Mouse (Mus musculus) gonadal fat pad, adult 2 months (tissue): ENCODE data around the gene Scpep1. TPM values are rescaled to one million over a fixed set of nuclear protein-coding genes. Genes with fewer than 3 reads are reported as not detected.
"Not testable (repeated sequence)": the region's sequence is repeated elsewhere in the genome, so short reads cannot be mapped to it uniquely, and the experiment has no call there.

Source experiments
- DNase-seq: peaks from one replicate; pipeline ENCODE4 v3.0.0-alpha.2; 2012; ENCODE audit warnings: low read depth
- polyA plus RNA-seq: library from polyadenylated mRNA; depleted of rRNA; stranded (reverse); fragments of >200 nt; gene quantifications from 2 replicates; pipeline ENCODE4 v1.2.3, GENCODE M21; 2012; rRNA removed

Scpep1 gene
- polyA plus RNA-seq, result 20.7 and 25.7 TPM in 2 replicates

- DNase-seq, result peak; percentile 45
Observed at GRCm38 (mm10) chr11:88955217-88955969, at the start of gene Scpep1. Scpep1 (minus strand) TSS chr11:88955465.

DNA sequence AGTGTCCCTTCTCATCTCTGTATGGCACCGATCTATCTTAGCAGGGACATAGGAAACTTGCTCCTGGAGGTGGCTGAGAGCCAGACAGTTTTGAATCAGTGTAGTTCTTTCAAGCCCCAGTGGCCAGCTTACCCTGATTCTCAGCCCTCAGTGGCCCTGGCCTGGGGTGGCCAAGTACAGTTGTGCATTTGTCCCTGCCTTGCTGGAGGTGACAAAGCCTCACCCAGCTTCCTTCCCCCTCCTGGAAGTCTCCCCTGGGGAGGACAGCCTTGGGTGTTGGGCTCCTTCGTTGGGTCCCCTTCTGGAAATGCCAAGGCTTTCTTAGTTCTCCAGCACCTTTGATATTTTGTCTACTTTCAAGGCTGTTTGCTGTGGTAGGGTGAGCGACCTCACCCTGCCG lies 48.5 kb upstream of the Scpep1 start:
- DNase-seq, result no peak

DNA sequence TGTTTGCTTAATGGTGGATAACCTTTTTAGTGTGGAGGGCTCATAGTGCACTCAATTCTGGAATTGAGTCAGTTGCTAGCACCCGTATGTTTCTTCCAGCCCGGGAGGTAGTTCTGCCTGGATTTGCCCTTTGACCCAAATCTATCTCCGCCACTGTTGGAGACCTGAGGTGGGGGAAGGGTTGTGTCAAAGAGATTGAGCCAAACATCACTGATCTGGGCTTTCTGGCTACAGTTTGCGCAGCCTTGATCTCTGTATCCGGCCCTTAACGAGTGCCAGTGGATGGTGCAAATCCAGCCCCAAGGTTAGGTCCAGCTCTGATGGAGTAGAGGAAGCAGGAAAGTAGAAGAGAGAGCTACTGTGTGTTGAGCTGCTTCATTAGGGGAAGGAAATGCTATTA lies 47.8 kb upstream of the Scpep1 start:
- no peak for DNase-seq

DNA sequence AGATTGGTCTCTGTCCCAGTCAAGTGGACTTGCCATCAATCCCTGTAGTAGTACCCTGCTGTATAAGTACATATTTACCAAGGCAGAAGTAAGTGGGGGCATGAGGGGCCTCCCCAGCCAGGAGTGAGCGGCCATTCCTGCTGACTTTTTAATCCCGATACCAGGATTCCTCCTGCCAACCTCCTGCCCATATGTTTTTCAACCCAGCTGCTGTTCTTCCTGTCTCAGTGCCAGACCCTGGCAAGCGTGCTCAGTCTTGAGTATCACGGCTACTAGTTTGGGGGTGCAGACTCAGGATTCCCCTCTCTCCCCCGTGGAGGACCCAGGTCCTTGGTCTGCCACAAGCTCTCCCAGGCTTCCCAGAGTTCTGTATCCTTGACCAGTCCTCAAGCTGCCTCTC lies 47.4 kb upstream of the Scpep1 start:
- no peak for DNase-seq

- no peak for DNase-seq
Observed at GRCm38 (mm10) chr11:89002068-89002467, 46.8 kb upstream of the Scpep1 start.

DNA sequence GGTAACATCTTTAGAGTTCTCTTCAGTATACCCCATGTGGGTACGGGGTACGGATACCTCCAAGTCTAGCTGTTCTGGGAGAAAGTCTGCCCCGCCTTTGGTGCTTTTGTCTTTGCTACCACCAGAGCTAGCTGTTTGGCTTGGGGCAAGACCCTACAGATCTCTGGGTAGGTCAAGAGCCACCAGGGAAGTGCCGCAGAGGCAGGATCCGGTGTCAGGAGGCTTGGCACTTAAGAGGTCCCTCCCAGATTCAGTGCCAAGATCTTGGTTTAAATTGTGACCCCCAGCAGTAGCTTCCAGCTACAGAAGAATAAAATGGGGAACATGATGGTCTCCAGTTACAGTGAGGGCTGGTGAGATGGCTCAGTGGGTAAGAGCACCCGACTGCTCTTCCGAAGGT lies 46.3 kb upstream of the Scpep1 start:
- no peak for DNase-seq

GRCm38 (mm10) chr11:89000527-89000819 lies 45.2 kb upstream of the Scpep1 start:
- DNase-seq, result no peak

DNA sequence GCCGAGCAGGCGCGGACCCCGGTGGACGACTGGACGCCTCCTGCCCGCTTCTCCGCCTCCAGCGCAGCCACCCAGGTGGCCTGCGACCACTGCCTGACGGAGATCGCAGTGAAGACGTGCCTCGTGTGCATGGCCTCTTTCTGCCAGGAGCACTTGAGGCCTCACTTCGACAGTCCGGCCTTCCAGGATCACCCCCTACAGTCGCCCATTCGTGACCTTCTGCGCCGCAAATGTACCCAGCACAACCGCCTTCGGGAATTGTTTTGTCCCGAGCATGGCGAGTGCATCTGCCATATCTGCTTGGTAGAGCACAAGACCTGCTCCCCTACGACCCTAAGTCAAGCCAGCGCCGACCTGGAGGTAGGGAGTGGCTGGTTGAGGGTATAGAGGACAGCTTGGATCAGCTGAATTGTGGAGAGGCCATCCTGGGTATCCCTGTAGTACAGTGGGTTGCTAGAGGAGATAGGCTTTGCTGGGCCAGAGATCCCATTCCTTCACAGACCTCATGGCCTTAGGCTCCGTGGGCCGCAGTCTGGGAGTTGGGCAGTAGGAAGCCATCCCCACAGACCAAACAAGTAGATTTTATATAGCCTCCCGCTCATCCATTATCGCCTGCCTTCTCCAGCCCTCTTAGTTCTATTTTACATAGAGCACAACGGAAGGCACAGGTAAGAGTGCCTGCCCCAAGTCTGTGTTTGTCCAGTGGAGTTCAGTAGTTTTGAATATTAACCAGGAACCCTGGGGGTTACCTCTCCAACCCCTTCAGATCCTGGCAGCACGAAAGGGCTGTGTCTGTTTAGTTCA lies 44.7 kb upstream of the Scpep1 start:
- no peak for DNase-seq

DNA sequence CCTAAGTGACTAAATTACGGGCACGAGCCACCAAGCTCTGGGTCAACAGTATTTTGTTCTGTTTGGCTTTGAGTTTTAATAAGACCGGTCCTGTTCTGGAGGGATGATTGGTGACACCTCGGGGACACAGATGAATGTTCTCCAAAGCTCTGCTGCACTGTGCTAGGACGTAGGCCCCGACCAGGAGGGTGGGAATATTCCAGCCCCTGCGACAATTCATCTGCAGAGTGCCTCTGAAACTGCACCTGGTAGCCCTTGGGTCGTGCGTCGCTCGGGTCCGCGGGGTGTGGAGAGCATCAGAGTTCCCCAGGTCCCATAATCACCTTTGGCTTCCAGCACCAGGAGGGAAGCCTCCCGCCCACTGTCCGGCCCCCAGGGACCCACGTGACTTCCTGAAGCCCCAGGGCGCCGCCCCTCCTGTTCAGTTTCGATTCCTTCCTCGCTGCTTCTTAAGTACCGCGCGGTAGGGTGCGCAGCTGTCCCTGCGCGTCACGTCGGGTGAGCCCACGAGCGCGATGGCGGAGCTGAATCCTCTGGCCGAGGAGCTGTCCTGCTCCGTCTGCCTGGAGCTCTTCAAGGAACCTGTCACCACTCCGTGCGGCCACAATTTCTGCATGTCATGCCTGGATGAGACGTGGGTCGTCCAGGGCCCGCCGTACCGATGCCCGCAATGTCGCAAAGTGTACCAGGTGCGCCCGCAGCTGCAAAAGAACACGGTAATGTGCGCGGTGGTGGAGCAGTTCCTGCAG lies 43.9 kb upstream of the Scpep1 start, which contains the start of gene Trim25:
Trim25 (plus strand) TSS at position 403 of the 749 bp plus-strand sequence.
- DNase-seq, result no peak

DNA sequence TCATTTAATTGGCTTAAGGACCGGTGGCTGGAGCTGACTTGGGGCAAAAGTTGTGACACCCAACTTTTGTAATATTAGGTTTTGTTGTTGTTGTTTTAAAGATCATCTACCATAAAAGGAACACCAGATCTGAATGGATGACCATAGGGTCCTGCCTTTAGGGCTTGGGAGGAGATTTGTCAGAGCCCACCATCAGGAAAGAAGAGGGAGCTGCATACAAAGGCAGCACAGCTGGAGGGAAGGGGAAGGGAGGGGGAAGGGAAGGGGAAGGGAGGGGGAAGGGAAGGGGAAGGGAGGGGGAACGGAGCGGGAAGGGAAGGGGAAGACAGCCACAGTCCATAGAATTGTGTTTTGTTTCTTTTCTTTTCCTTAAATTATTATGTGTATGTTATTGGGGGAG lies 43.1 kb upstream of the Scpep1 start:
- no peak for DNase-seq

- DNase-seq, result not testable (repeated sequence)
Observed at GRCm38 (mm10) chr11:88997343-88997742, 42.1 kb upstream of the Scpep1 start.

- DNase-seq, result no peak
Observed at GRCm38 (mm10) chr11:88996427-88996826, 41.2 kb upstream of the Scpep1 start.

DNA sequence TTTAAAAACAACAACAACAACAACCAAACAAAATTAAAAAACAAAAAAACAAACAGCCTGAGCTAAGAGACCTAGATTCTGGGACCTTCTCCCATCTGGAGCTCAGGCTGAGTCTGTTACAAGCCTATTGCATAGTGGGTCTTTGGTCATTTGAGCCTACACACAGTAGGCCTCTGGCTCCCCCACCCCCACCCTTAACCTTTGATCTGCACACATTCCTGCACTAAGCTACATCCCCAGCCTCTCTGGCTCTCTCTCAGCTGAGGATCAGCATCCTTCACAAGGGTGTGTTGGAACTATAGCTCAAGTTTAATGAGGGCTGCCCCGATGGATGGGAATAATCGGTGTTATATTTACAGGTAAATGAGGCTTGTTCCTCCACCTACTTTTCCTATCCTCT lies 40.4 kb upstream of the Scpep1 start:
- no peak for DNase-seq

DNA sequence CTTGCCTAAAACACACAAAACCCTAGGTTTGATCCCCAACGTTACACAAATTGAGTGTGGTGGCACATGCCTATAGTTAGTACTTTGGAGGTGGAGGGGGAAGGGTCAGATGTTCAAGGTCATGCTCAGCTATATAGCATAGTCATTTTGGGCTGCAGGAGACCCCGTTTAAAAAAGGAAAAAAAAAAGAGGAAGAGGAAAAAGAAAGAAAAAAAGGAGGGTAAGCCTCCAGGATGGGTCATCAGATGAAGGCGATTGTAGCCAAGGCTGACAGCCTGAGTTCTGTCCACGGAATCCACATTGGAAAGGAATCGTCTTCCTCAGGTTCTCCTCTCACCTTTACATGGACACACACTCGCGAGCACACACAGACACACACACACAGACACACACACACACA lies 39.2 kb upstream of the Scpep1 start:
- no peak for DNase-seq

GRCm38 (mm10) chr11:88993625-88994024 lies 38.4 kb upstream of the Scpep1 start:
- DNase-seq, result no peak

GRCm38 (mm10) chr11:88993186-88993585 lies 37.9 kb upstream of the Scpep1 start:
- DNase-seq, result no peak

- no peak for DNase-seq
Observed at GRCm38 (mm10) chr11:88989530-88989929, 34.3 kb upstream of the Scpep1 start.

DNA sequence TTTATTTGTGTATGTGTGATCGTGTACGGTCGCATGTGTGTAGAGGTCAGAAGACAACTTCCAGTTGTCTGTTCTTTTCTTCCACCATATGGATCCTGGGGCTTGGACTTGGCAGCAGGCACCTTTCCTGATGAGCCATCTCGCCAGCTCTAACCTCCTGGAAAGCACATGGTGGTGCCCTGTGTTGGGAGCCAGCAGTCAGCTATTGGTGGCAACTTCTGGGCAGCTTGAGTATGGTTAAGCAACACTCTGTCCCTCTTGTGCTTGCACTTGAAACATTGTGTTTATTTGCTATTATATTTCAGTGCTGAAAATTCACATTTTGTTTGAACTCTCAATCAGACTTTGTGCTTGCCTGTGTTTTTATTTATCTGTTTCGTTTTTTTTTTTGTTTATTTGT lies 33.7 kb upstream of the Scpep1 start:
- DNase-seq, result no peak

DNA sequence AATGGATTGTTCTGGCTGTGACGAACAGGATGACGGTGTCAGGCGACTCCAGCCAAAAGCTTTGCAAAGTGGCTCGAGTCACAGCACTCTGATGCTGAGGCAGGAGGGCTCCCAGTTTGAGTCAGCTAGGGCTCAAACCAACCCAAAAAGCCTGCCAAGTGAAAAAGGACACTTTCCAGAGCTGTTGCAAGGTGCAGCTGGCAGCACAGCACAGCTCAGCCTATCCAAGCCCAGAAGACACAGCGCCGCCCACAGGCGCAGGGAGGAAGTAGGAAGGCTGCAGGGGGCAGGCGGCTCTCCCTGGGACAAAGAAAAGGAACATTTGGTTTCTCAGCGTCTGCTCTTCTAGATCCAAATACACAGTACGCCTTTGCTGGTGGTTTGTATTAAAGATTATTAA lies 31.4 kb upstream of the Scpep1 start:
- DNase-seq, result no peak

GRCm38 (mm10) chr11:88981337-88981736 lies 26.1 kb upstream of the Scpep1 start:
- no peak for DNase-seq

DNA sequence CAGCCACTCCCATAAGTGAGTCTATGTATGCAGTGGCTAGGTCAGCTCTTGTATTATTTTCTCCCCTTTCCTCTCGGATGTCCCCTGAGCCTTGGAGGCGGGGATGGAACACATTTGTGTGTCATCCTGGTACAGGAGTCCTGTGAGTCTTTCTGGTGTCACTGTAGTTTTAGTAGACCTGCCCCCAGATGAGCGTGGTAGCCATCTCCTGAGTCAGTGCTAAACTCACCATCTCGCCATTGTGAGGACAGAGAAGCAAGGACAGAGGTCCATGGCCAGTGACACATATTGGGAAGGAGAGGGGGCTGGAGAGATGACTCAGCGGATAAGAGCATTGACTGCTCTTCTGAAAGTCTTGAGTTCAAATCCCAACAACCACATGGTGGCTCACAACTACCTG lies 21.9 kb upstream of the Scpep1 start:
- DNase-seq, result no peak

GRCm38 (mm10) chr11:88976320-88976719 lies 21.1 kb upstream of the Scpep1 start:
- DNase-seq, result no peak
